Mouse (Mus musculus): ENCODE results near the gene Paqr5. TPM values are rescaled to one million over a fixed set of nuclear protein-coding genes. Genes with fewer than 3 reads are reported as not detected.
A peak's percentile ranks its signal among the peaks of the same experiment; 100 is the strongest.

Paqr5 gene
- total RNA-seq, 1 experiment from 2014 or later, result 0.76 TPM

DNA sequence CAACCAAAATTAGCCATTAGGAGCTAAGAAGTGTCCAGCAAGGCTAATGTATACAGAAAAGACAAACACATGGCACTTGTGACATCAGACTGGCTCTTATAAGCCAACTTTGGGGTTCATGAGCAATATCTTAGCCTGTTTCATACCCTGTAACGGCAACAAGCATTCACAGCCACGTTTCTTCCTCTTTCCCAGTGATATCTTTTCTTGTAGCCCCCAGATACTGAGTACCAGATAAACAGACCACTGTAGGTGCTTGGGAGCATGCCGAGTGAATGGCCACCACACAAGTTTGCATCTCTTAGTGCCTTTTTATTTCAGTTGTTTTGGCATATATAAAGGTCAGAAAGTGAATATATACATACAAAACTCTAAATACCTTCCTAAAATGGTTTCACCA, 109.7 kb downstream of the Paqr5 start:
- ATAC-seq (replicated peaks; ENCODE audit: insufficient number of reproducible peaks, low FRiP score, low TSS enrichment, poor library complexity, severe bottlenecking), result no peak

DNA sequence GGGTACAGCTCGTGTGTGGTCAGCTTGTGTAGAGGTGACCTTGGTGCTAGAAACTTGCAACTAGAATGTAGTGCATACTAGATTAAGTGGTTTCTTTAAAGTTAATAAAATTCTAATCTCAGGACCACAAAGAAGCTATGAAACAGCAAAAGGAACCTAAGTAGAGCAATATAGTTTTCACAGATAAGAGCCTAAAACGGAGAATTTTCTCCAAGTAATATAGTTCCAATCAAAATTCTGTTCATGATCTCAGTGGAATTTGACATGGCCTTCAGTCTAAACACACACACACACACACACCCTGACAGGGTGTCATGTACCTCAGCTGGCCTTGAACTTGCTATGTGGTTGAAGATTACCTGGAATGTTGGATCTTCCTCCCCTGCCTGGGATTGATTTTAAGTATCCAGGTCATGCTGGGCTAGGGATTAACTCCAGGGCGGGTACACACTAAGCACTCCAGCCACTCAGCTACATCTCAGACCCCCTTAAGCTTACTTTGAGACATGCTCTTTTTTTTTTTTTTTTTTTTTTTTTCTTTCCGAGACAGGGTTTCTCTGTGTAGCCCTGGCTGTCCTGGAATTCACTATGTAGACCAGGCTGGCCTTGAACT, 111.2 kb downstream of the Paqr5 start:
- ATAC-seq (replicated peaks; ENCODE audit: insufficient number of reproducible peaks, low FRiP score, low TSS enrichment, poor library complexity, severe bottlenecking), result no peak

DNA sequence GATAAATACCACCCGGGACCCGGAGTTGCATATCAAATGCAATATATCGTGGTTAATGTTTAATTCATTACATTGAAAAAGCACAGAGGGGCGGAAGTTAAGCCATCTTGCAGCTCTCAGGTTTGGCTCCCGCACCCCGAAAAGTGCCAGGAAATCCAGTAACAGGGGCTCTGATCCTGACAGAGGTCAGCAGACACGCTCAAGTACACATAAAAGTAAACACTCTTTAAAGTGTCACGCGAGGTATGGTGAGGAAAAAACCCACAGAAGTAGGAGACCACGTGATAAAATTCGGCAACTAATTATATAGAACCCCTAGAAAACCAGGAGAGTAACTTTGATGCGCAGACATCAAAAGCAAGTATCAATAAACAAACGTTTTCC, 111.7 kb downstream of the Paqr5 start:
- no peak for ATAC-seq (replicated peaks; ENCODE audit: insufficient number of reproducible peaks, low FRiP score, low TSS enrichment, poor library complexity, severe bottlenecking)

DNA sequence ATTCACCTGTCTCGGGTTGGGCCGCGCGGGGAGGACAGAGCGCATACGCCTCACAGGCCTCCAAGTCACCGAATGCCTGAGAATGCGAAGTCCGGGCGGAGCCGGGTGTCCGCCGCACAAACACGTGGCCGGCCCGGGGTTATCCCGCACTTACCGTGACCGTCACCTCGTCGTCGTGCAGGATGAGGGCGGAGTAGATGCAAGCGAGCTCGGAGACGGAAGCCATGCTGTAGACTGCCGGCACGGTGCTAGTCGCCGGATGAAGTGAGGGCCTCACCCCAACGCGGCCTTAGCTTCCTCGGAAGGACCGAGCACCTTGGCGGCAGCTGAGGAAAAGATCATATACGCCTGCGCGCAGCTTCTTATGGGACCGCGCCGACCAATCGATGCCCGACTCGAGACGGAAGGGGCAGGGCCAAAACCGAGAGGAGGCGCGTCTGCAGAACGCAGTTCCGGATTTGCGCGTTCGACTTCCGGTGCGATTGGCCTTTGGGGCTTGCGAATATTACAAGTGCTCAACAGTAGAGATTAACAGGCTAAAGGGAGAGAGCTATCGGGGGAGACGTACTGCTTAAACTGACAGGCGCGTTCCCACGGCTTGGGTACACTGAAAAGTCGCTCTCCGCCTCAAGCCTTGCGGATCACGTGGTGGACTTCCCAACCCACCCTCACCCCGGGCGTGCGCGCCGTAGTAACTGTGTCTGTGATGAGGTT, 112.3 kb downstream of the Paqr5 start, which contains the start of gene Rplp1:
Gene Rplp1, minus strand, starts transcription at position 340 of the 714 bp plus-strand sequence.
- ATAC-seq (replicated peaks; ENCODE audit: insufficient number of reproducible peaks, low FRiP score, low TSS enrichment, poor library complexity, severe bottlenecking), result peak; percentile 98

DNA sequence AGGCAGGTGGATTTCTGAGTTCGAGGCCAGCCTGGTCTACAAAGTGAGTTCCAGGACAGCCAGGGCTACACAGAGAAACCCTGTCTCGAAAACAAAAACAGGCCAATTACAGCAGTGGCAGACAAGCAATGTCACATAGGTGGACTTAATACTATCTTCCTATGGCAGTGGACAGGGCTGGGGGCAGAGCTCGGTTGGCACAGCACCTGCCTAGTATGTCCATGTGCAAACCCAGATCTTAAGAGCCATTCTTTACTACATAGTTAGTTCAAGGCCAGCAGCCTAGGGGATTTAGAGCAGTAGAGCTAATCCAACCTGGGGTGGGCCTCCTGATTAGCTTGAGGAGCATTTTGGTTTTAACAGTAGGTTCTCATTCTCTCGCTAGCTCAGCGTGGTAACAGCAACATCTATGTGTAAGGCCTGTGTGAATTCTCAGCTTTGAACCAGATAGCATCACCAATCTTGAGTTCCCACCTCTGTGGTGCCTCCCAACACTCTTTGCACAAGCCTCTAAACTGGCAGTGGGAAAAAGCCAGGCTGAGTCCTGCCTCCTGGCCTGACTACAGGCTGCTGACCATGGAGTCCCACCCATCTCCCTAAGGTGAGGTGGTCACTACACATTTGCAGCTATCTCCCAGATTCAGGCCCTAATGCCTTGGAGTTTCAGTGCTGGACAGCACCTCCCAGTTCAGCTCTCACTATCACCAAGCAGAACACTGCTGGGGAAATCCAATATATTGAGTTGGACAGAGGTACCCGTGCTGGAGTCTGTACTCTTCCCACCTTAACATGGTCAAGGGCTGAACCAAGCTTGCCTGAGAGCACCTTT, 115.1 kb downstream of the Paqr5 start:
- ATAC-seq (replicated peaks; ENCODE audit: insufficient number of reproducible peaks, low FRiP score, low TSS enrichment, poor library complexity, severe bottlenecking), result no peak

DNA sequence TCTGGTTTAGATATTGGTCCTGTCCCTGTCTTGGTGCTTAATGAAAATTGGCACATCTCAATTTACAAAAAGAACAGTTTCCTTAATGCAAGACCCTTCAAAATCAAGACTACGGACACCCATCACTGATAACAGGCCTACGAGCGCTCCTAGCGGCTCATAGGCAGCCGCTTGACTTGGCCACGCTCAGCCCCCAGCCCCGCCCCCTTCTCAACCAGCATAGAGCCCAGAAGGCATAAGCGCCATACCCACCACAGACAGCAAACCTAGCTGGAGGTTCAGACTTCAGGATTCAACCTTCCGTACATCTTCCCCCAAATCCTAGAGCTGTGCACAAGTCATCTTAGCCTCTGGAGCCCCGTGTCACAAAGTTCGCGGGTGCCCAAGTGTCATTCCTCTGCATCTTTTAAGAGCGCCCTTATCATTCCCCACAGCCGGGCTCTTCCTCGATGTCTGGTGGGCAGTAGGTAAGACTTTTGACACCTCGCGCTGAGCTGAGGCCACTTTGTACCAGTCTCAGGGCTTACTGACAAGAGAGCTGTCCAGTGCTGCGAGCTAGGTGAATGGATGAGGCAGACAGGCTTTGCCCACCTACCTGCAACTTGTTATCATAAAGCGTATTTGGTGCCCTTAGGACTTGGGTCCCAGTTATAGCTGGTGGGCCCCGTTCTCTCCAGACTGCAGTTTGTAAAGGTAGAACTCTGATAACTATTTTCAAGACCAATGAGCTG, 116.0 kb downstream of the Paqr5 start:
- no peak for ATAC-seq (replicated peaks; ENCODE audit: insufficient number of reproducible peaks, low FRiP score, low TSS enrichment, poor library complexity, severe bottlenecking)

DNA sequence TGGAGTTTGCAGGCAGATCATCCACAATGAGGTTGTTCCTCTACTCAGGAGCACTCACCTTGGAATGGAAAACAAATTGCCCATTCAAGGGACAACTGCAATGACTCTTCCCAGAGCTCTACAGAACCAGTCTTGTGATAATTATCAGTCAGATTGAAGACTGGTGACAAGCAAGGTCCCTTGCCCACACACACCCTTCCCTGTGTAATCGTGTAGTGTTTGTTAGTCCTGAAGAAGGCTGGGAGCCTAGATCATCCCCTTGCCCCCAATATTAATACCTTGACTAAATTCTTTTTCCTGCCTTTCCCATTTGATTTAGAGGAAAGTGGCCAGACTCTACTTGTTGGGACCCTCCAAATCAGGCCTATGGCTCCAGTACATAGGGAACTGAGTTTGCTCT, 117.0 kb downstream of the Paqr5 start:
- ATAC-seq (replicated peaks; ENCODE audit: insufficient number of reproducible peaks, low FRiP score, low TSS enrichment, poor library complexity, severe bottlenecking), result no peak

DNA sequence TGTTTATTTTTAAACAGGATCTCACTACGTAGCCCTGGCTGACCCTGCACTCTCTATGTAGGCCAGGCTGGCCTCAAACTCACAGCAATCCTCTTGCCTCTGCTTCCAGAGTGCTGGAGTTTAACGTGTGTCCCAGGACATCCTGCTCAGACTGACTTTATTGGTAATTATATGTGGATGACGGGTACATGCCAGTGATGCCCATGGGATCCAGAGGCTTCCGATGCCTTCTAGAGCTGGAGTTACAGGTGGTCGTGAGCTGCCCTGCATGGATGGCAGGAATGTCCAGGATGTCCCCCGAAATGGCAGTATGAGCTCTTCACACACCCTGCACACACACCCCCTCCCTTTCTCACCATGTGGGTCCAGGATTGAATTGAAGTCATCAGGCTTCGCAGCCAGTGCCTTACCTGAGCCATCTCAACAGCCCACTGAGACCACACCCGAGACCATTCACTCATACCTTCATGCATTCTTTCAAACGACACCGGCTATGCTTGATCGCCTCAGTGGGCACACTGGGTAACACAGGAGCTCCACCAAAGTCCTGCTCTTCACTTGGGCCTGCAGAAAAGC, 117.7 kb downstream of the Paqr5 start:
- no peak for ATAC-seq (replicated peaks; ENCODE audit: insufficient number of reproducible peaks, low FRiP score, low TSS enrichment, poor library complexity, severe bottlenecking)

DNA sequence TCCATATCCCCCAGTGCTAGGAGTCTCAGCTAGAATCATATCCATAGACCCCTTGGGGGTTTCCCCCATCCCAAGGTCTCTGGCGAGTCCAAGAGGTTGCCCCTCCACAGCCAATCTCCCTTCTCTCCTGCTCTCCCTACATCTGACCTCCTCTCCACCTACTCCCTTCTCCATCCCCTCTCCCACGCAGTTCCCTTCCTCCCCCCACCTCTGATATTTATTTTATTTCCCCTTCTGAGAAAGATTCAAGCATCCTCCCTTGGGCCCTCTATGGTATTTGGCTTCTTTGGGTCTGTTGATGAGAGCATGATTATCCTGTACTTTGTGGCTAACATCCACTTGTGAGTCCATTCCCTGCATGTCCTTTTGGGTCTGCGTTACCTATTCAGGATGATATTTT, 118.3 kb downstream of the Paqr5 start:
- no peak for ATAC-seq (replicated peaks; ENCODE audit: insufficient number of reproducible peaks, low FRiP score, low TSS enrichment, poor library complexity, severe bottlenecking)

DNA sequence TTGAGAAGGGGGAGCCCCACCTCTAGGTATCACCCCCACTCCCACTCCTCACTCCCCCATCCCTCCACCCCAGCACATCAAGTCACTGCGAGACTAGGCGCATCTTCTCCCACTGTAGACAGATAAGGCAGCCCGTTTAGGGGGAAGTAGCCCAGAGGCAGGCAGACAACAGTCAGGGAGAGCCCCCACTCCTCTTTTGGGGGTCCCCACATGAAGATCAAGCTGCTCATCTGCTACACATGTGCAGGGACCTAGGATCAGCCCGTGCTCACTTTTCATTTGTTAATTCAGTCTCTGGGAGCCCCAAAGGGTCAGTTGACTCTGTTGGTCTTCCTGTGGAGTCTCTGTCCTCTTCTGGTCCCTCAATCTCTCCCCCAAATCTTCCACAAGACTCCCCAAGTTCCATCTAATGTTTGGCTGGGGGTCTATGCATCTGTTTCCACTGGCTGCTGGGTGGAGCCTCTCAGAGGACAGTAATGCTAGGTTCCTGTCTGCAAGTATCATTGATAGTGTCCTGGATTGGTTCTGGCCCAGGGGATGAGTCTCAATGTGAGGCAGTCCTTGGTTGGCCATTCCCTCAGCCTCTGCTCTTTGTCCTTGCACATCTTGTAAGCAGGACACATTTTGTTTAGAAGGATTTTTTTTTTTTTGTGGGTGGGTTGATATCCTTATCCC, 118.9 kb downstream of the Paqr5 start:
- ATAC-seq (replicated peaks; ENCODE audit: insufficient number of reproducible peaks, low FRiP score, low TSS enrichment, poor library complexity, severe bottlenecking), result no peak

DNA sequence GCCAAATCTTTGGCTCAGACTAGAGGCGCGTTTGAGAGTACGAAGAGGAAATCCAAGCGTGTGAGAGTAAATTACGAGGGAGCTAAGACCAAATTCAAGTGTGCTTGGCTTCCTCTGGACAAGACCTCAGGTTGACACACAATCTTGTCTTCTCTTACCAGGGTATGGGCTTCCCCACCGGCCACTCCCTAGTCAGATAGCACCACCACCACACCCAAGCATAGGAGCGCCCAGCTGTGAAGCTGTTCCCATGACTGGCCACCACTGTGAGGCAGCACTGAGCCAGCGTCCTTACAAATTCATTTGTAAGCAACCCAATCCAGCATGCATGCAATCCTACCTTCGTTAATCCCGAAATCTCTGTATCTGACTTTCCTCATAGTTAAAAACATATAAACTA, 119.7 kb downstream of the Paqr5 start:
- peak; percentile 68 for ATAC-seq (replicated peaks; ENCODE audit: insufficient number of reproducible peaks, low FRiP score, low TSS enrichment, poor library complexity, severe bottlenecking)

DNA sequence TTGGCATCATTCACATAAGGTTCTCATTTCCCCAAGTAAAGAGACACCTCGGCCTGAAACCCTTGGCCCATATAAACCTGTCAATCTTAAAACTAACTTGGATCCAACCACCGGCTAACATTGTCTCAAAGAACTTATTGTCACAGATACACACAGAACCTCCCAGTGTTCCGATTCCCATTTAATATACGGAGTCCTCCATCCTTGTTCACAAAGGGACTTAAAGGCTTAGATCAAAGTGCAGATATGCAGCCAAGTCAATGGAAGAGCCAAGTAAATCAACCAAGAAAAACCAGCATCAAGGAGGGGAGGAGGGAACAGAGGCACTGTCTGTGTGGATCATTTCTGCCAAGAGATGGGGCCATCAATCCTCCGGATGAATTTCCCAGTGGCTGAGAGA, 121.1 kb downstream of the Paqr5 start:
- no peak for ATAC-seq (replicated peaks; ENCODE audit: insufficient number of reproducible peaks, low FRiP score, low TSS enrichment, poor library complexity, severe bottlenecking)

DNA sequence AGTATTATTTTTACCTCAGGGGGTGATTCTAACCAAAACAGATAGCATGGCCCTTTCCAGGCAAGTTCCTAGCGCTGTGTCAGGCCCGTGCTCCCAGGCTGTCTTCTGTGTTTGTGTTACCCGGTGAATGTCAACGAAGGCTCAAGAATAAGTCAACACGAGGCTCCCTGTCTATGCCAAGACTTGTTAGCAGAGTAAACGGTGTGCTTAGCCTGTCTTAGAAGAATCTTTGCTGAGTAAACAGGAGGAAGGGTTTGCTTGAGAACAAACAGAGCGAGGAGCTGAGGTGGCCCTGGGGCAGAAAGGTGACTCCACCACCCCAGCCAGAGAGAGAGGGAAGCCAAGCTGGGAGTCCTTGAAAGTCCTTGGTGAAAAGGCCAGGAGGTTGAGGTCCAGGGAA, 122.5 kb downstream of the Paqr5 start:
- no peak for ATAC-seq (replicated peaks; ENCODE audit: insufficient number of reproducible peaks, low FRiP score, low TSS enrichment, poor library complexity, severe bottlenecking)

Other genes with a start within 250 kb of the Paqr5 start
- 2,240 to 3,679 TPM (median 3,046 TPM) in 3 replicates for gene Rplp1, start 112.3 kb downstream of the Paqr5 start, total RNA-seq (2017)
- gene Kif23, start 80.1 kb downstream of the Paqr5 start, total RNA-seq (2017), result 28.8 to 78.3 TPM (median 41.1 TPM) in 3 replicates
- 7.7 to 9.7 TPM (median 8.2 TPM) in 3 replicates for gene Glce, start 95.8 kb upstream of the Paqr5 start, total RNA-seq (2017)